Mouse (Mus musculus) lung, postnatal 0 days (tissue): Measurements from ENCODE around the gene Asap2.

Experiments used
- CTCF ChIP-seq: IDR thresholded peaks from 2 replicates; pipeline ENCODE4 v1.5.1; 2016; ENCODE audit warnings: antibody characterized with exemption, mild to moderate bottlenecking
- EP300 ChIP-seq: IDR thresholded peaks from 2 replicates; pipeline ENCODE4 v1.6.1; 2016; ENCODE audit warnings: antibody characterized with exemption, mild to moderate bottlenecking, control low read depth

DNA sequence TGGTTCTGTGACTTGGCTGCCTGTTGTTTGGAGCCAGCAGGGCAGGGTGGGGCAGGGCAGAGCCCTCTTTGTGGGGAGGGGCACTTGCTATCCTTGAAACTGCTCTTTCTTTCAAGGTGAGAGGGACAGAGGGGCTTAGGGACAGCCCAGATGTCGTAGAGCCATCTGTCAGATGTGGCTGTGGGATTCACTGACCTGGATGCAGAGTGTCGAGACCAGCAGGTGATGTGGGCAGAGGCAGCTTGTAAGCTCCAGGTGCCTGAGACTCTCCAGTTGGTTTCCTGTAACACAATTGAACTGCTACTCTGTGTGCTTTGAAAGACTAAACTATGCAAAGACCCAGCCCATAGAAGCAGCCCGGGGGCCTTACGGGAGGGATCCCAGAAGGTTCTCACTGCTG, 177.5 kb downstream of the Asap2 start:
- TF ChIP-seq CTCF, result no peak
- TF ChIP-seq EP300, result no peak
